Mouse (Mus musculus): Measurements from ENCODE around the gene Spock1.

GRCm38 (mm10) chr13:57488926-57489325 is 419.2 kb downstream of the Spock1 start:
- TF ChIP-seq CTCF (IDR thresholded peaks at IDR 0.05; ENCODE audit: insufficient read depth, low read length) (no peak), POLR2A (IDR thresholded peaks at IDR 0.05; ENCODE audit: borderline replicate concordance, extremely low read depth, low read depth, low read length) (no peak)

Data from lung, adult 2 months (tissue).